Mouse (Mus musculus) megakaryocyte, adult 5-6 weeks (primary cell): ENCODE measurements around the gene Asdurf. TPM values are rescaled to one million over a fixed set of nuclear protein-coding genes. Genes with fewer than 3 reads are reported as not detected.
A peak's percentile ranks its signal among the peaks of the same experiment; 100 is the strongest.
"Not testable (repeated sequence)": the region's sequence is repeated elsewhere in the genome, so short reads cannot be mapped to it uniquely, and the experiment has no call there.

Source experiments
- ATAC-seq: 2 replicates; pipeline ENCODE4 v1.8.0; 2016; ENCODE audit warnings: mild to moderate bottlenecking, inconsistent platforms; ENCODE audit not compliant: poor library complexity, severe bottlenecking
- total RNA-seq, 2 experiments: library from RNA; stranded (forward) in 1 of 2; stranded (reverse) in 1 of 2; fragments of 153-499, 151-499 nt in 1 of 2; fragments of 221-1000, 200-1000 nt in 1 of 2; gene quantifications; 2 replicates each; pipeline versions ENCODE4 v1.2.3 to v1.2.4; 2015 to 2017

Gene Asdurf
- total RNA-seq (2015) (not detected in 2 replicates), total RNA-seq (2017) (174 and 358 TPM in 2 replicates)

DNA sequence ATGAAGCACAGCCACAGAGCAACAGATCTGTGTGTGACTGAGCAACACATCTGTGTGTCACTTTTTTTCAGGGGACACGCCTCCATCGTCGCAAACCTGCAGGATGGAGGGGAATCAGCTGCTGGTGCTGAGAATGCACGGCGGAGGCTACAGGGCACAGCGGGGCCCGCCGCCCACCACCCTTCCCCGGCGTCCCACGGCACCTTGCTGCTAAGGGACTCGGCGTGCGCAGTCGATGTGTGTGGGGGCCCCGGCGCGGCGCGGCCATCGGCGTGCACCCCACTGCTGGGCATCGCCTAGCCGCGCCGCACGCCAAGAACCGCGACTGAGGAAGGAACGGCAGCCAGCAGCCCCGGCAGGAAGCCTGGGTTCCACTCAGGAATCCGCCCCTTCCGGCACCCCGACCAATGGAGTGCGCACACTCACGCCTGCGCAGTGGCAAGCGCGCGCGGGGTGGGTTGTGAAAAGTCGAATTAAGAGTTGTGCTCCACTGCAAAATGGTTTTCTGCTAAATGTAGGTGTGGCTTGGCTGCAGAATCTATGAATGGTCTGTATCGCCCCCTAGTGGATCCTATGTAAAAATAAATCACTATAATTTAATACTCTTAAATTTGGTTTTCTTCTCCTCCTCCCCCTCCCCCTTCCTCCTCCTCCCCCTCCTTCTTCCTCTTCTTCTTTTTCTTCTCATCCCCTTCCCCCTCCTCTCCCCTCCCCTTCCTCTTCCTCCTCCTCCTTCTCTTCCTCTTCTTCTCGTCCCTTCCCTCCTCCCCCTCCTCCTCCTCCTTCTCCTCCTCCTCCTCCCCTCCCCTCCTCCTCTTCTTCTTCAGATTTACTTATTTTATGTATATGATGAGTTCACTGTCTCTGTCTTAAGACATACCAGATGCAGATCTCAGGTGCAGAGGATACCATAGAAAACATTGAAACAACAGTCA is at the start of gene Asdurf, which contains the start of the genes Gm28551 and Asnsd1:
Asdurf (minus strand) TSS at position 293 of the 935 bp plus-strand sequence.
Gm28551 (minus strand) TSS at position 341 of the 935 bp plus-strand sequence.
Asnsd1 (minus strand) TSS at position 426 of the 935 bp plus-strand sequence.
- ATAC-seq, result peak; percentile 99

DNA sequence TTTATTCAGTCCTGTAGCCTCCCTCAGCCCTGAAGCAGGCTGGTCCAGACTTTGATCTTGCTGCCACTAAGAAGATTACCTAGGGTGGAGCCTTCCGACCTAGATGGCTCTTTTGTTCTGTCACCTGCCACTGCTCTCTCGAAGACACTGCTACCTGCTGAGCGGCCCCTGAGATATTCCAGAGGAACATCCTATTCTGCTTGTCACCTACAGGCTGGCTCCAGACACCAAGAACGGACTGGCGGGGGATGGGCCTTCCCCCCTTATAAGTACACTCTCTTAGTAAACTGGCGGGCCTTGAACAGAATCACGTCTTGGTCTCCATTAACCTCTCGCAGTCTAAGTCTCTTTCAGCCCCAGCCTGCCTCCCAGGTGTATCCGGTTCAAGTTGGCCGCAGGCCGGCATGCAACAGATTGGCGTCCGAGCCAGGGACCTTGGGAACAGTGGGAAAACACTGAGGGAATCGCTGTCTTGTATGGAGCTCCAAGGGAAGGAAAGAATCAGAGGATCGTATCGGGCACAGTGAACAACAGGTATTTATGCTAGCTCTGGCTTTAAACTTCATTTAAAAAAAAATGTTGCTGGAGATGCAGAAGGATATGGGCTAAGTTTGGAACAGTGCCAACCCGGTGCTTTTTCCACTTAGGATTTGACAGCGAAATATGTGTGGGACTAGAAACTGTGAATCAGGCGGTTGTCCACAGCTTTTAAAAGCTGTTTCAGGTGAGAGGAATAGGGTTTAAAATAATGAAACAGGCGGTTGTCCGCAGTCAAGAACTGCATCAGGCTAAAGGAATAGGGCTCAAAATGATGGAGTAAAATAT is 41.7 kb upstream of the Asdurf start:
- ATAC-seq, result not testable (repeated sequence)

DNA sequence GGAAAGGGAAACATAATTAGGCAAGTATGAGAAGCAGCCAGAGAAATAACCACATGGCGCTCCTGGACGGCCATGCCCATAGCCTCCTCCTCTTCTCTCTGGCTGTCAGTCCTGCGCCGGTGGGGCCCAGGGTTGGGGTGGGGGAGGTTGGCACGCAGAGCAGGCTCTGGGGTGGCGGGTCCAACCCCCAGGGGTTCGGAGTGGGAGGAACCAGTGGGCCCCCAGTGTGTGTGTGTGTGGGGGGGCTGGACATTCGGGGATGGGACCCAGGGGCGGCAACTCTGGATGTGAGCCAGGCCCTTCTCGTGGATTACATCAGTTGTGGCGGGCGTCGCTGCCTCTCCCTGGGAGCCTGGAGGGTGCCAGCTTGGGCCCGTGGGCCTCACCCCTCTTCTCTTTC is 36.3 kb upstream of the Asdurf start:
- ATAC-seq, result no peak

DNA sequence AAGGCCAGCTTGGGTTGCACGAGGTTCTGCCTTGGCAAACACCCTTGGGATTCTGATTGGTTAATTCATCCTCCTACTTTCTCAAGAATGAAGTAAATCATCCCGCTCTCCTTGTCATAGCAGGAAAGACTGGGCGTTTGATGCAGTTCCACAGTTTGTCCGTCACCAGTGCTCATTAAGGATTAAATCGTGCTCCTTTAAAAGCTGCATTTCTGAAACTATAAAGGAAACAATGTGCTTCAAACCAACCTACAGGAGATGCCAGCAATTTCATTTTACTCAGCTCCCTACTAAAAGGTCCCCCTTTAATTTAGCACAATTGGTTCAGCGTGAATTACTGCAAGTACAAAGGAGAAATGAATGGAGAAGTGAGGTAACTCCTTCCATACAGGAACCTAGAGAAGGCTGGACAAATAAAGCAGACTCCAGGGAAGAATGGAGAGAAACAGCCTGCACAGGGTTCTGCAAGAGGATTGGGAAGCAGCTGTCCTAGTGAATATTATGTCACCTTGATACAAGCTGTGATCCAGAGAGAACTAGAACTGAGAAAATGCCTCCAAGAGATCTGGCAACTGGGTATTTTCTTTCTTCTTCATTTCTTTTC is 31.8 kb upstream of the Asdurf start:
- no peak for ATAC-seq

DNA sequence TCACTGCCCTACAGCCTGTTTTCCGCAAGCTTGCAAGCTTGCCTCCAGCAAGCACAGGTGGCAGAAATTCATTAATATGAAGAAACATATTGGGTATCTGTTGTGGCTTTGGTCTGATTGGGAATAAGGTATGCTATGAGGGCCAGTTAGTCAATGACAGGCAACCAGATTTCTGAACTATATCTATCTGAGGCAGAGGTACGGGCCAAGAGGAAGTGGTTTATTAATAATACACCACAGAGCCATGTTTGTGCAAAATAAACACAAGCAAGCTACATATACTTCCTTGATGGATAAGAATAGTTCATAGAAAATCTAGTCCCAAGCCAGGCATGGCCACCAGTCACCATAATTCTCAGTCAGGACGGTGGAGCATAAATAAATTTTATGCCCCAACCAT is 25.3 kb upstream of the Asdurf start:
- no peak for ATAC-seq

- not testable (repeated sequence) for ATAC-seq
Observed at GRCm38 (mm10) chr1:53375965-53376364, 23.5 kb upstream of the Asdurf start.

GRCm38 (mm10) chr1:53358988-53359387 is 6.6 kb upstream of the Asdurf start:
- ATAC-seq, result no peak

GRCm38 (mm10) chr1:53341071-53341470 is 11.3 kb downstream of the Asdurf start:
- ATAC-seq, result peak; percentile 99

DNA sequence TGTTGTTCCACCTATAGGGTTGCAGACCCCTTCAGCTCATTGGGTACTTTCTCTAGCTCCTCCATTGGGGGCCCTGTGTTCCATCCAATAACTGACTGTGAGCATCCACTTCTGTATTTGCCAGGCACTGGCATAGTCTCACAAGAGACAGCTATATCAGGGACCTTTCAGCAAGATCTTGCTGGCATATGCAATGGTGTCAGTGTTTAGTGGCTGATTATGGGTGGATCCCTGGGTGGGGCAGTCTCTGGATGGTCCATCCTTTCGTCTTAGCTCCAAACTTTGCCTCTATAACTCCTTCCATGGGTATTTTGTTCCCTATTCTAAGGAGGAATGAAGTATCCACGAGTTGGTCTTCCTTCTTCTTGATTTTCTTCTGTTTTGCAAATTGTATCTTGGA is 15.0 kb downstream of the Asdurf start:
- not testable (repeated sequence) for ATAC-seq

DNA sequence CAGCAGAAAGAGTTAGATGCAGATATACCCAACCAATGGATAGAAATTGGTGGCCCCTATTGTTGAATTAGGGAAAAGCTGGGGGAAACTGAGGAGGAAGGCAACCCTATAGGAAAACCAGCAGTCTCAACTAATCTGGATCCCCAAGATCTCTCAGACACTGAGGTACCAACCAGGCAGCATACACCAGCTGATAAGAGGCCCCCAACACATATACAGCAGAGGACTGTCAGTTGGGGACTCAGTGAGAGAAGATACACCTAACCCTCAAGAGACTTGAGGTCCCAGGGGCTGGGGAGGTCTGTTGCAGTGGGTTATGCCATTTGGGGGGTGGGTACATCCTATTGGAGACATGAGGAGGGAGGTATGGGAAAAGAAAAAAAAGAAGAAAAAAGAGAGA is 17.0 kb downstream of the Asdurf start:
- no peak for ATAC-seq

GRCm38 (mm10) chr1:53333527-53333926 is 18.9 kb downstream of the Asdurf start:
- not testable (repeated sequence) for ATAC-seq

- ATAC-seq, result no peak
Observed at GRCm38 (mm10) chr1:53324827-53325494, 27.5 kb downstream of the Asdurf start.

DNA sequence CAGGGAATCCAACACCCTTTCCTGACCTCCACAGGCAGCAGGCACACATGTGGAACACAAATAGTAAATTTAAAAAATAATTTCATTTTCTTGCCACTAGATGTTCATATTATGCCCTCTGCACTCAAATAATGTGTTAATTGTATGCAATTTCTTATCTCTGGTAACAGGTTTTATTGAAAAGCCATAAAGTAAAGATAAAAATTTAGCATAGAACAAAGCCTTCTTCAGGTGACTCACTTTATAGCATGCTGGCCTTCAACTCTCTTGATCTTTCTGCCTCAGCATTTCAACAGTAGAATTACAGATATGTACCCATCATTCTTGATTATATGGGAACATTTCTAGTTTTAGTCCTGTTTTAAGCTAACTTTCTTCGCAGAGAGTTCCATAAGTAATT is 28.1 kb downstream of the Asdurf start:
- no peak for ATAC-seq

- ATAC-seq, result no peak
Observed at GRCm38 (mm10) chr1:53323254-53323653, 29.2 kb downstream of the Asdurf start.

DNA sequence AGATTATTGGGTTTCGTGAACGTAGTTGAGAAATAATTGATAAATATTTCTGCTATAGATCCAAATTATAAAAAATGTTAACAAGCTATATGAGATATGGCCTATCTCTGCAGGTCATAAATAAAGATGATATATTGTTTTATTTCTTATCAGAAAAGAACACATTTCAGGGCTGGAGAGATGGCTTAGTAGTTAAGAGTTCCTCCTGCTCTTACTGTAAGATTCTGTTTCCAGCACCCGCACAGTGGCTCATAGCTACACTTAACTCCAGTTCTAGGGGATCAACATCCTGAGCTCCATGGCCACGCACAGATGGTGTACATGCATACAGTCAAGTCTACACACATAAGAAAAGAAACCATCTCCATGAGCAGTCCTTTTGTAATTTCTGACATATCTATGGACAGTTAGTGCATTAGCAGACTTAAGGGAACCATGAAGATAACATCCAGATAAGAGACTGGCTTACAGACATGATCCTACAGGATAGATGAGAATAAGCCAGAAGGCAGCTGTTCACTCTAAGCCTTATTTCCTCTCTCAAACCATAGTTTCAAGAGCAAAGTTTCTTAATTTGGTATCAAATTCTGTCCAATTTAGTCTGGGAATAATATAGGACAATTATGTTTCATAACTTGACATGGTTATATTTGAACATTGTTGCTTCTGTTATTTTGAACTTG is 30.6 kb downstream of the Asdurf start:
- no peak for ATAC-seq

GRCm38 (mm10) chr1:53312989-53313967 is 39.1 kb downstream of the Asdurf start, which contains the start of gene Osgepl1:
Osgepl1 (plus strand) TSS chr1:53313624.
- peak; percentile 98 for ATAC-seq

DNA sequence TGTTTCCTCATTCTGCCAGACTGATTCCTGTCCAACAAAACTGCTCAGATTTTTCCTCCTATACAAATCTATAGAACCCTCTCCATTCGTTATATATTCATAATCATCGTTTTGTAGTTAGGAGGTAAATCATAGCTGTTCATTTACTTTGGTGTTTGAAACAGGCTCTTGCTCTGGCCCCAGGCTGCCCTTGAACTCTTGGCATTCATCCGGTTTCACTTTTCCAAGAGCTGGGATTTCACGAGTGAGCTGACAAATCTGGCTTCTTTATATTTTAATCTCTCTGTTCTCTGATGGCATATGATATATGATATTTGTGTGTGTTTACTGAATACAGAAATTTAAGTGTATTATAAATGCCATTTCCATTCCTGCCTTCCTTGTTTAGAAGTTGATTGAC is 51.9 kb downstream of the Asdurf start:
- ATAC-seq, result no peak
